Mouse (Mus musculus) ZHBTc4 (cell line): ENCODE data around the gene Angel1.
A peak's percentile ranks its signal among the peaks of the same experiment; 100 is the strongest.

Source experiments
- DNase-seq: peaks from one replicate; pipeline ENCODE4 v3.0.0-alpha.2; 2011; ENCODE audit warnings: low read depth, low spot score

Angel1 gene

GRCm38 (mm10) chr12:86726120-86726640 is at the start of gene Angel1:
Angel1 (minus strand) TSS chr12:86726460.
- peak; percentile 99 for DNase-seq

DNA sequence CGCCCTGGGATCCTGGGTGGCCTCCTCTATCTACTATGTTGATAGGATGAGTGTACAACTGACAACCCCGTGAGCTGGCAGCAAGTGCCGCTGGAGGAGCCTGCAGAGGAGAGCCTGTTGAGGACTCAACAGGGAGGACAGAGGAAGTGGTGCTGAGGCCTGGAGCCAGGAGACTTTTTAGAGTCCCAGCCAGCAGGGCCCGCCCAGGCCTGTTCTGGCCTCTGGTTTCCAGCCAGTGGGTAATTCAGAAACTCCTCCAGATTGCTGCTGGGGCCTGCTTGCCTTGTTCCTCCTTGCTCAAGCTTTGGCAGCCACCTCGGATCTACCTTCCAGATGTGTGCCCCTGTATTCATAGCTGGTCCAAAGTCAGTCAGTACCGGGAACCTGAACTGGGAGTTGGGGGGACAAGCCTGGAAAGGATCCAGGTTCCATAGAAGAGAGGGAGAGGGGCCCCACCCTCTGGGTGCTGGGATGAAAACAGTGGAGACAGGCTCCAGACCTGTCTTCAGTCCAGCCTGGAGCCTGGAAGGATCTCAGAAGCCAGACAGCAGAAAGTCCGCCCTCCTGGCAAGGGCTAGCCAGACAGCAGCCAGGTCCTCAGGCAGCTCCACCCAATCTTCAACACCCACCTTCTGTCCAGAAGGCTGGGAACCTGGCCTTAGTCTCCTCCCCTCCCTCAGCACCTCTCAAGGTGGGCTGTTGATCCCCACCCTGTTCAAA is 49.5 kb upstream of the Angel1 start:
- DNase-seq: no peak

GRCm38 (mm10) chr12:86772551-86772950 is 46.3 kb upstream of the Angel1 start:
- DNase-seq: no peak

- DNase-seq: peak; percentile 98
These were observed 45.7 kb upstream of the Angel1 start for GRCm38 (mm10) chr12:86771823-86772427.

GRCm38 (mm10) chr12:86770927-86771326 is 44.7 kb upstream of the Angel1 start:
- peak; percentile 89 for DNase-seq

GRCm38 (mm10) chr12:86770261-86770670 is 44.0 kb upstream of the Angel1 start:
- DNase-seq: no peak

DNA sequence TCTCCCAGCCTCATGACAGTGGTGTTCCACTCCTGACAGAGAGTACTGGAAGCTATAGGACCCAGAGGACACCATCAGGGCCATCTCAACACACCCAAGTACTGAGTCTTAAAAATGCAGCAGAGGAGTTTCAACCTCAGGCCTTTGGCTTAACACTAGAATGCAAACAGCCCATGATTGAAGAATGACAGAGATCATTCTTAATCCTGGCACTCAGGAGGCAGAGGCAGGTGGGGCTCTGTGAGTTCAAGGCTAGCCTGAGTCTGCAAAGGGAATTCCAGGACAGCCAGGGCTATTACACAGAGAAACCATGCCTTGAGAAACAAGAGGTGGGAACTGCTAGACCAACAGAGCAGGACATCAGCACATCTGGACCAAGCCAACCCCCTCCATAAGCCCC is 43.6 kb upstream of the Angel1 start:
- no peak for DNase-seq

GRCm38 (mm10) chr12:86768986-86769580 is 42.8 kb upstream of the Angel1 start:
- peak; percentile 85 for DNase-seq

- DNase-seq: peak; percentile 87
These were observed 41.8 kb upstream of the Angel1 start for GRCm38 (mm10) chr12:86767868-86768631.

GRCm38 (mm10) chr12:86766467-86766866 is 40.2 kb upstream of the Angel1 start:
- DNase-seq: no peak

GRCm38 (mm10) chr12:86764060-86764459 is 37.8 kb upstream of the Angel1 start:
- no peak for DNase-seq

- peak; percentile 71 for DNase-seq
These were observed 34.8 kb upstream of the Angel1 start for GRCm38 (mm10) chr12:86761036-86761435.

DNA sequence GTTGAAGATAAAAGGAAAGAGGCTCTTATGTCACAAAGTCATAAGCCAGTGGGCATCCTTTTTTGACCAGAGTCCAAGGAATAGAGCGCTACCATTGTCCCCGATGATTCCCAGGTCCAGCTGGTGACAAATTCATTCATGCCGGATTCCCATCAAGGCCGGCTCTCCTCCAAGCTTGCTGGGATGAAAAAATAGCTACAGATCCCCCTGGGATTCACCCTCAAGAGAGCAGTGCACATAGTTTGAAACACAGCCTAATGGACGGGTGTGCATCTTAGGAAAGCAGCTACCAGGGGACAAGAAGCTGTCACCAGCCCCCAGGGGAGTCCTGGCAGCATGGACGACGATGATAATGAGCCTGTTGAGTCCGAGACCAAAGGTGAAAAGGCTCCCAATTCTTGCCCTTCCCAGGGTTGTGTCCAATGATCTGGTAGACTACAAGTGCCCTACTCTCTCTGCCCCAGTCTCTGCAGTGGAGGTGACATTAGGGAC is 8.1 kb upstream of the Angel1 start, which contains the start of gene Lrrc74a:
Lrrc74a (plus strand) TSS at position 51 of the 492 bp plus-strand sequence.
- no peak for DNase-seq

- DNase-seq: peak; percentile 25
These were observed 554 bp downstream of the Angel1 start for GRCm38 (mm10) chr12:86725706-86726105.

- DNase-seq: no peak
These were observed 2.0 kb downstream of the Angel1 start for GRCm38 (mm10) chr12:86724300-86724699.

DNA sequence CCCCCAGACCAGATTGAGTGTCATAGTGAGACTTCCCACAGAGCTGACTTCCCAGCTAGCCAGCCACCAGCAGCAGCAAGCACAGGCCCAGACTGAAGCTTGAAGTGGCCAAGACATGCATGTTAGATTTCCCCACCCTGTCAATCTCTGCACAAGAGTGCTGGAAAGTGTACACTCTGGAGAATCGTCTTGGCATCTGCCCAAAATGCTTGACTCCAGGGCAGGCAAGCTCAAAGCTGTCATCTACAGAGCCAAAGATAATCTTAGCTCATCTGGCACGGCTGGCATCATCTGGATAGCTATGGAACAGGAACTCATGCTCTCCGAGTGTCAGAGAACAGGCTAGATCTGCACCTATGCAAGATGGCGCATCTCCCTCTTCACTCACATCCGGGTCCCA is 4.8 kb downstream of the Angel1 start:
- no peak for DNase-seq

DNA sequence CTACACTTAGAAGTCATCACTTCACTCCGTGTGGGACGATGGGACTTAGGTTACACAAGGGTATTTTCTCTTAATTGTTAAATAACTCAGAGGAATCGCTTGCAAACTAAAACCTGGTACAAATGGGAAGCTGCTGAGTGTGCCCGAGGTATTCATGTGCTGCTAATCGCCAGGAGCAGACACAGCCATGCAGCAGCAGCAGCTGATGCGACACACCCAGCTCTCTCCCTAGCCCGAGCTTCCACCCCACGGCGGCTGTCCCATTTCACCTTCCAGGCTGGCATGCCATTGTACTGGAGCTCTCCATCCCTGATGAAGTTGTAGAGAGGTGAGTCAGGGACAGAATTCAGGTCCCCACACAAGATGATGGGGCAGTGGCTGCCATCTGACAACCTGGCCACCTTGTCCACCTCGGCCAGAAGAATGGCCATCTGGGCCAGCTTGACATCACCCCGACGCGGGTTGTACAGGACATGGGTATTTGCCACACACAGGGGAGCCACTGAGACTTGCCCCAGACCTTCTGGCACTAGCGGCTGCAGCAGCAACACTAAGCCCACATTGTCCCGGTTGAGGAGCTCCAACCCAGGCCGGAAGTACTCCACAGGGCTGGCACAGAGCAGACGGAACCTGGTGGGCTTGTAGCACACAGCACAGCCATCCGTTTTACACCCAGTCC is 6.2 kb downstream of the Angel1 start:
- DNase-seq: no peak

- no peak for DNase-seq
These were observed 9.3 kb downstream of the Angel1 start for GRCm38 (mm10) chr12:86716962-86717361.

DNA sequence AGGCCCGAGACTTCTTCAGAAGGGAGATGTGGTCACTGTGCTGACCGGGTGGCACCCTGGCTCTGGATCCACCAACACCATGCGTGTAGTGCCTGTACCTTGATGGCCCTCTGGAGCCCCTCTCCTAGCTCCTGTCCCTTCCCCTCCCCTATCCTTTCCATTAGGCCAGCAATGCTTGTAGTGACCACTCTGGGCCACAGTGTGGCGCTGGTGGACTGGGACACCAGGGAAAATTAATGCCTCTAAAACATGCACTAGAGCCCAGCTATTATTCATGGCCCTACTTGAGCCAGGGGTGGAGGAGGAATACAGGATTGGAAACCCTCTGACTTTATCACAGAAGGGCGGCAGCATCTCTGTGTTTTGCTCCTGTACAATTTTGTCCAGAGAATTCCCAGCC is 10.9 kb downstream of the Angel1 start:
- peak; percentile 80 for DNase-seq

DNA sequence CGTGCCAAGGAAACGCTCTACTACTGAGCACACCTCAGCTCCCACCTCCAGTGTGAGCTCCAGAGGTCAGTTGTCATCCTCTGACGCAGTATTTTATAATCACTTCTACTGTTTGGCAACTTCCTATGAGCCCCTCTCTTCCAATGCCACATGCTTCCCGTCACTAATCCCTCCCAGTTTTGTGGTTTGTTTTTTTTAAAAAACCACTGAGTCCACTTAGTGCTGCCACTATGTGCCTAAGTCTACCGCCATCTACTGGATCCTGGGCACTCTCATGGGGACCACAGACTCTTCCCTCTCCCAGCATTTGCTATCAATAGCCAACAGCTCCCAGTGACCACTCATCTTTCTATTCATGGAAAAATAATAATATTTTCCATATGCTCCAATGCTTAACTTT is 12.2 kb downstream of the Angel1 start:
- DNase-seq: peak; percentile 25

DNA sequence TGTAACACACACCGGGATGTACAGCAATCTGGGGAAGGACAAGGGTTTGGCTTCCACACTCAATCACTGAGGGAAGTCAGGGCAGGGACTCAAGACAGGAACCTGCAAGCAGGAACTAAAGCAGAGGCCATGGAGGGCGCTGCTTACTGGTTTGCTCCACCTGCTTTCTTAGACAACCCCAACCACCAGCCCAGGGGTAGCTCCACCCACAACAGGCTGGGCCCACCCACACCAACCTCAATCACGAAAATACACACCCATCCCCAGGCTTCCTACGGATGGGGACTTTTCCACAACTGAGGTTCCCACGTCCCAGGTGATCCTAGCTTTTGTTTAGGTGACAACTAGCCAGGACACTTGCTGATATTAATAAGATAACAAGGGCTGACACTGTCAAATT is 20.4 kb downstream of the Angel1 start:
- peak; percentile 59 for DNase-seq
